Mouse (Mus musculus): ENCODE measurements around the gene Cdkn2a. TPM values are rescaled to one million over a fixed set of nuclear protein-coding genes. Genes with fewer than 3 reads are reported as not detected.
A peak's percentile ranks its signal among the peaks of the same experiment; 100 is the strongest.

Gene Cdkn2a
- polyA plus RNA-seq (2012; rRNA removed) = 0.19 and 0.20 TPM in 2 replicates

- peak in 1 of 2 experiments; percentile 45 for DNase-seq (ENCODE audit: extremely low spot score in 1 of 2, low spot score in 1 of 2)
Measured at GRCm38 (mm10) chr4:89294486-89295440, at the start of gene Cdkn2a. Cdkn2a (minus strand) TSS chr4:89294653.

GRCm38 (mm10) chr4:89313461-89313860 lies 19.0 kb upstream of the Cdkn2a start:
- DNase-seq (ENCODE audit: extremely low spot score in 1 of 2, low spot score in 1 of 2) = no peak

- peak; percentile 8 to 71 for DNase-seq (ENCODE audit: extremely low spot score in 1 of 2, low spot score in 1 of 2)
Measured at GRCm38 (mm10) chr4:89310491-89311254, 16.2 kb upstream of the Cdkn2a start, which contains the start of gene Cdkn2b. Cdkn2b (minus strand) TSS chr4:89311039.

- DNase-seq (ENCODE audit: extremely low spot score in 1 of 2, low spot score in 1 of 2) = no peak
Measured at GRCm38 (mm10) chr4:89309996-89310395, 15.5 kb upstream of the Cdkn2a start.

- DNase-seq (ENCODE audit: extremely low spot score in 1 of 2, low spot score in 1 of 2) = no peak
Measured at GRCm38 (mm10) chr4:89308001-89308400, 13.5 kb upstream of the Cdkn2a start.

GRCm38 (mm10) chr4:89306798-89307365 lies 12.4 kb upstream of the Cdkn2a start:
- no peak for DNase-seq (ENCODE audit: extremely low spot score in 1 of 2, low spot score in 1 of 2)

- no peak for DNase-seq (ENCODE audit: extremely low spot score in 1 of 2, low spot score in 1 of 2)
Measured at GRCm38 (mm10) chr4:89305691-89306090, 11.2 kb upstream of the Cdkn2a start.

- DNase-seq (ENCODE audit: extremely low spot score in 1 of 2, low spot score in 1 of 2) = no peak
Measured at GRCm38 (mm10) chr4:89303281-89303995, 9.0 kb upstream of the Cdkn2a start.

- no peak for DNase-seq (ENCODE audit: extremely low spot score in 1 of 2, low spot score in 1 of 2)
Measured at GRCm38 (mm10) chr4:89302129-89302528, 7.7 kb upstream of the Cdkn2a start.

GRCm38 (mm10) chr4:89299721-89300120 lies 5.3 kb upstream of the Cdkn2a start:
- no peak for DNase-seq (ENCODE audit: extremely low spot score in 1 of 2, low spot score in 1 of 2)

GRCm38 (mm10) chr4:89295441-89296220 lies 1.2 kb upstream of the Cdkn2a start:
- no peak for DNase-seq (ENCODE audit: extremely low spot score in 1 of 2, low spot score in 1 of 2)

- no peak for DNase-seq (ENCODE audit: extremely low spot score in 1 of 2, low spot score in 1 of 2)
Measured at GRCm38 (mm10) chr4:89294091-89294485, 365 bp downstream of the Cdkn2a start.

GRCm38 (mm10) chr4:89293516-89293915 lies 937 bp downstream of the Cdkn2a start:
- no peak for DNase-seq (ENCODE audit: extremely low spot score in 1 of 2, low spot score in 1 of 2)

GRCm38 (mm10) chr4:89289028-89289427 lies 5.4 kb downstream of the Cdkn2a start:
- no peak for DNase-seq (ENCODE audit: extremely low spot score in 1 of 2, low spot score in 1 of 2)

- DNase-seq (ENCODE audit: extremely low spot score in 1 of 2, low spot score in 1 of 2) = no peak
Measured at GRCm38 (mm10) chr4:89286566-89286965, 7.9 kb downstream of the Cdkn2a start.

- DNase-seq (ENCODE audit: extremely low spot score in 1 of 2, low spot score in 1 of 2) = no peak
Measured at GRCm38 (mm10) chr4:89285688-89286087, 8.8 kb downstream of the Cdkn2a start.

GRCm38 (mm10) chr4:89282661-89283060 lies 11.8 kb downstream of the Cdkn2a start:
- DNase-seq (ENCODE audit: extremely low spot score in 1 of 2, low spot score in 1 of 2) = no peak

- DNase-seq (ENCODE audit: extremely low spot score in 1 of 2, low spot score in 1 of 2) = no peak
Measured at GRCm38 (mm10) chr4:89282036-89282566, 12.4 kb downstream of the Cdkn2a start.

- no peak for DNase-seq (ENCODE audit: extremely low spot score in 1 of 2, low spot score in 1 of 2)
Measured at GRCm38 (mm10) chr4:89281236-89281635, 13.2 kb downstream of the Cdkn2a start.
